Mouse (Mus musculus): ENCODE results near the gene Shc3. TPM values are rescaled to one million over a fixed set of nuclear protein-coding genes. Genes with fewer than 3 reads are reported as not detected.

Shc3 gene
- polyA plus RNA-seq, 1 experiment from 2014 or later = 3.4 TPM

- Histone ChIP-seq H3K4me2 (peak overlapping the region; percentile 49), H3K27ac (replicated peaks) (no peak overlapping the region), H3K4me1 (replicated peaks) (peaks cover 12% of the 10 kb centered on the region), H3K9ac (no peak overlapping the region), H3K27me3 (no peaks in the 10 kb centered on the region), H3K36me3 (no peaks in the 10 kb centered on the region), H3K9me3 (no peaks in the 10 kb centered on the region), H3K4me3 (no peak overlapping the region)
- ATAC-seq (ENCODE audit: low read depth) = no peak
- WGBS = 57% methylated on average over 8 of the region's 8 CpGs
These were observed 33.5 kb upstream of the Shc3 start for GRCm38 (mm10) chr13:51602764-51603163.

- Histone ChIP-seq H3K4me3 (no peak overlapping the region), H3K4me1 (replicated peaks) (peaks cover 17% of the 10 kb centered on the region), H3K9ac (no peak overlapping the region), H3K36me3 (no peaks in the 10 kb centered on the region), H3K4me2 (no peak overlapping the region), H3K9me3 (no peaks in the 10 kb centered on the region), H3K27me3 (peaks cover 15% of the 10 kb centered on the region), H3K27ac (replicated peaks) (no peak overlapping the region)
- WGBS = 87% methylated on average over 8 of the region's 8 CpGs
- ATAC-seq (ENCODE audit: low read depth) = no peak
These were observed 30.9 kb upstream of the Shc3 start for GRCm38 (mm10) chr13:51600169-51600568.

GRCm38 (mm10) chr13:51598063-51598462, 28.8 kb upstream of the Shc3 start:
- 70% methylated on average over 2 of the region's 2 CpGs for WGBS
- Histone ChIP-seq H3K36me3 (no peaks in the 10 kb centered on the region), H3K27ac (replicated peaks) (no peak overlapping the region), H3K9ac (no peak overlapping the region), H3K9me3 (no peaks in the 10 kb centered on the region), H3K4me2 (no peak overlapping the region), H3K27me3 (peaks cover 25% of the 10 kb centered on the region), H3K4me3 (no peak overlapping the region), H3K4me1 (replicated peaks) (peaks cover 17% of the 10 kb centered on the region)
- ATAC-seq (ENCODE audit: low read depth) = no peak

- peaks cover 4% of the 10 kb centered on the region; the same call in 1 of the 2 replicates for H3K9me3 ChIP-seq
- peaks cover 25% of the 10 kb centered on the region for H3K27me3 ChIP-seq
- H3K36me3 ChIP-seq = no peaks in the 10 kb centered on the region
- peak overlapping the region; percentile 48 for H3K4me3 ChIP-seq
- H3K4me1 ChIP-seq (replicated peaks) = peaks cover 13% of the 10 kb centered on the region
- 22% methylated on average over 11 of the region's 11 CpGs for WGBS
- H3K27ac ChIP-seq (replicated peaks) = no peak overlapping the region
- no peak overlapping the region for H3K9ac ChIP-seq
- peak overlapping the region; percentile 92 for H3K4me2 ChIP-seq
- peak; percentile 60; the same call in 1 of the 2 replicates for ATAC-seq (ENCODE audit: low read depth)
These were observed 26.2 kb upstream of the Shc3 start for GRCm38 (mm10) chr13:51595404-51595803.

- H3K4me1 ChIP-seq (replicated peaks) = peaks cover 13% of the 10 kb centered on the region
- H3K9me3 ChIP-seq = peaks cover 4% of the 10 kb centered on the region; the same call in 1 of the 2 replicates
- H3K27me3 ChIP-seq = peaks cover 25% of the 10 kb centered on the region
- H3K4me2 ChIP-seq = peak overlapping the region; percentile 92
- peak overlapping the region; percentile 64 for H3K9ac ChIP-seq
- no peaks in the 10 kb centered on the region for H3K36me3 ChIP-seq
- H3K4me3 ChIP-seq = peak overlapping the region; percentile 48
- no peak overlapping the region for H3K27ac ChIP-seq (replicated peaks)
- under 1% methylated on average over 36 of the region's 36 CpGs for WGBS
- ATAC-seq (ENCODE audit: low read depth) = peak; percentile 67; the same call in 1 of the 2 replicates
These were observed 25.6 kb upstream of the Shc3 start for GRCm38 (mm10) chr13:51594656-51595311.

- Histone ChIP-seq H3K4me1 (replicated peaks) (no peaks in the 10 kb centered on the region), H3K27ac (replicated peaks) (no peak overlapping the region)
These were observed 18.8 kb upstream of the Shc3 start for GRCm38 (mm10) chr13:51588005-51588404.

GRCm38 (mm10) chr13:51582204-51582603, 13.0 kb upstream of the Shc3 start:
- WGBS = 68% methylated on average over 2 of the region's 2 CpGs
- no peak overlapping the region for H3K4me2 ChIP-seq
- no peaks in the 10 kb centered on the region for H3K9me3 ChIP-seq
- no peak overlapping the region for H3K9ac ChIP-seq
- no peak overlapping the region for H3K4me3 ChIP-seq
- ATAC-seq (ENCODE audit: low read depth) = no peak
- no peaks in the 10 kb centered on the region for H3K36me3 ChIP-seq
- H3K4me1 ChIP-seq (replicated peaks) = peaks cover 20% of the 10 kb centered on the region
- H3K27ac ChIP-seq (replicated peaks) = no peak overlapping the region
- H3K27me3 ChIP-seq = 0 out of 2 replicates have a peak, but pooled peaks cover 4% of the 10 kb centered on the region

More at GRCm38 (mm10) chr13:51588005-51588404, 18.8 kb upstream of the Shc3 start:
- peaks cover 4% of the 10 kb centered on the region; the same call in 1 of the 2 replicates for H3K9me3 ChIP-seq
- H3K9ac ChIP-seq = no peak overlapping the region
- no peaks in the 10 kb centered on the region for H3K36me3 ChIP-seq
- H3K4me2 ChIP-seq = no peak overlapping the region
- WGBS = 62% methylated on average over 4 of the region's 4 CpGs
- no peak overlapping the region for H3K4me3 ChIP-seq
- no peaks in the 10 kb centered on the region for H3K27me3 ChIP-seq
- ATAC-seq (ENCODE audit: low read depth) = no peak

GRCm38 (mm10) chr13:51580263-51581044, 11.2 kb upstream of the Shc3 start:
- 4% methylated on average over 8 of the region's 8 CpGs for WGBS

GRCm38 (mm10) chr13:51573849-51574248, 4.6 kb upstream of the Shc3 start:
- no peaks in the 10 kb centered on the region for H3K36me3 ChIP-seq
- no peak overlapping the region for H3K9ac ChIP-seq
- no peak overlapping the region for H3K4me3 ChIP-seq
- H3K27me3 ChIP-seq = peaks cover 17% of the 10 kb centered on the region; the same call in 1 of the 2 replicates
- WGBS = 26% methylated on average over 11 of the region's 11 CpGs
- ATAC-seq (ENCODE audit: low read depth) = no peak
- H3K27ac ChIP-seq (replicated peaks) = no peak overlapping the region
- peaks cover 24% of the 10 kb centered on the region for H3K4me1 ChIP-seq (replicated peaks)
- peak overlapping the region; percentile 29; the same call in 1 of the 2 replicates for H3K4me2 ChIP-seq
- no peaks in the 10 kb centered on the region for H3K9me3 ChIP-seq

More at GRCm38 (mm10) chr13:51580263-51581044, 11.2 kb upstream of the Shc3 start:
- Histone ChIP-seq H3K4me2 (peak overlapping the region; percentile 47), H3K27ac (replicated peaks) (peak overlapping the region; percentile 40; the same call in 1 of the 2 replicates), H3K4me3 (peak overlapping the region; percentile 14), H3K27me3 (0 out of 2 replicates have a peak, but pooled peaks cover 4% of the 10 kb centered on the region), H3K36me3 (no peaks in the 10 kb centered on the region), H3K4me1 (replicated peaks) (peaks cover 20% of the 10 kb centered on the region), H3K9me3 (no peaks in the 10 kb centered on the region), H3K9ac (0 out of 2 replicates have a peak overlapping the region, but pooled peaks have one; percentile 8)
- ATAC-seq (ENCODE audit: low read depth) = peak; percentile 96

GRCm38 (mm10) chr13:51570111-51570510, 892 bp upstream of the Shc3 start:
- WGBS = 7% methylated on average over 9 of the region's 9 CpGs
- Histone ChIP-seq H3K4me2 (peak overlapping the region; percentile 96), H3K27ac (replicated peaks) (peak overlapping the region; percentile 49), H3K9me3 (no peaks in the 10 kb centered on the region), H3K36me3 (no peaks in the 10 kb centered on the region), H3K4me3 (peak overlapping the region; percentile 56), H3K9ac (no peak overlapping the region), H3K4me1 (replicated peaks) (peaks cover 59% of the 10 kb centered on the region), H3K27me3 (peaks cover 54% of the 10 kb centered on the region)
- peak; percentile 9; the same call in 1 of the 2 replicates for ATAC-seq (ENCODE audit: low read depth)

GRCm38 (mm10) chr13:51569685-51570068, 458 bp upstream of the Shc3 start:
- H3K4me1 ChIP-seq (replicated peaks) = peaks cover 59% of the 10 kb centered on the region
- H3K4me3 ChIP-seq = peak overlapping the region; percentile 56
- peak overlapping the region; percentile 41; the same call in 1 of the 2 replicates for H3K9ac ChIP-seq
- ATAC-seq (ENCODE audit: low read depth) = peak; percentile 72
- H3K9me3 ChIP-seq = no peaks in the 10 kb centered on the region
- H3K36me3 ChIP-seq = no peaks in the 10 kb centered on the region
- peaks cover 58% of the 10 kb centered on the region for H3K27me3 ChIP-seq
- WGBS = under 1% methylated on average over 7 of the region's 7 CpGs
- peak overlapping the region; percentile 49 for H3K27ac ChIP-seq (replicated peaks)
- H3K4me2 ChIP-seq = peak overlapping the region; percentile 96

- ATAC-seq (ENCODE audit: low read depth) = 0 out of 2 replicates have a peak, but pooled peaks have one; percentile 1
These were observed 718 bp downstream of the Shc3 start for GRCm38 (mm10) chr13:51568501-51568901.

More at GRCm38 (mm10) chr13:51568501-51568901, 718 bp downstream of the Shc3 start:
- peak overlapping the region; percentile 96 for H3K4me2 ChIP-seq
- H3K4me3 ChIP-seq = peak overlapping the region; percentile 56
- H3K9me3 ChIP-seq = no peaks in the 10 kb centered on the region
- H3K36me3 ChIP-seq = no peaks in the 10 kb centered on the region
- under 1% methylated on average over 13 of the region's 13 CpGs for WGBS
- H3K4me1 ChIP-seq (replicated peaks) = peaks cover 51% of the 10 kb centered on the region
- H3K27ac ChIP-seq (replicated peaks) = peak overlapping the region; percentile 88
- H3K27me3 ChIP-seq = peaks cover 66% of the 10 kb centered on the region
- peak overlapping the region; percentile 77 for H3K9ac ChIP-seq
